Mouse (Mus musculus): ENCODE data around the gene Zfp867. TPM values are rescaled to one million over a fixed set of nuclear protein-coding genes. Genes with fewer than 3 reads are reported as not detected.

Zfp867 gene
- polyA plus RNA-seq, 1 experiment: 0.99 TPM

Other genes with a start within 250 kb of the Zfp867 start
- gene Arf1, start 244.2 kb downstream of the Zfp867 start, polyA plus RNA-seq (2012; rRNA removed): 639 and 653 TPM in 2 replicates
- gene Wnt3a, start 181.7 kb downstream of the Zfp867 start, polyA plus RNA-seq (2012; rRNA removed): 0.14 and 0.20 TPM in 2 replicates
- gene Wnt9a, start 165.5 kb downstream of the Zfp867 start, polyA plus RNA-seq (2012; rRNA removed): 6.5 and 7.5 TPM in 2 replicates
- not detected in 2 replicates for gene Prss38, start 96.8 kb downstream of the Zfp867 start, polyA plus RNA-seq (2012; rRNA removed)
- gene Jmjd4, start 22.4 kb downstream of the Zfp867 start, polyA plus RNA-seq (2012; rRNA removed): 4.4 and 4.6 TPM in 2 replicates
- gene Snap47, start 21.3 kb downstream of the Zfp867 start, polyA plus RNA-seq (2012; rRNA removed): 67.1 and 68.1 TPM in 2 replicates
- gene Zkscan17, start 54.3 kb upstream of the Zfp867 start, polyA plus RNA-seq (2012; rRNA removed): 8.0 and 11.8 TPM in 2 replicates
- 0.50 and 0.57 TPM in 2 replicates for gene Nlrp3, start 69.1 kb upstream of the Zfp867 start, polyA plus RNA-seq (2012; rRNA removed)
- gene Olfr222, start 103.8 kb upstream of the Zfp867 start, polyA plus RNA-seq (2012; rRNA removed): not detected in 2 replicates
- not detected in 2 replicates for gene Olfr223, start 120.8 kb upstream of the Zfp867 start, polyA plus RNA-seq (2012; rRNA removed)
- 127 and 130 TPM in 2 replicates for gene Mprip, start 188.8 kb upstream of the Zfp867 start, polyA plus RNA-seq (2012; rRNA removed)